ENCODE assay signal across 9 mouse cellular contexts in the genomic region with DNA sequence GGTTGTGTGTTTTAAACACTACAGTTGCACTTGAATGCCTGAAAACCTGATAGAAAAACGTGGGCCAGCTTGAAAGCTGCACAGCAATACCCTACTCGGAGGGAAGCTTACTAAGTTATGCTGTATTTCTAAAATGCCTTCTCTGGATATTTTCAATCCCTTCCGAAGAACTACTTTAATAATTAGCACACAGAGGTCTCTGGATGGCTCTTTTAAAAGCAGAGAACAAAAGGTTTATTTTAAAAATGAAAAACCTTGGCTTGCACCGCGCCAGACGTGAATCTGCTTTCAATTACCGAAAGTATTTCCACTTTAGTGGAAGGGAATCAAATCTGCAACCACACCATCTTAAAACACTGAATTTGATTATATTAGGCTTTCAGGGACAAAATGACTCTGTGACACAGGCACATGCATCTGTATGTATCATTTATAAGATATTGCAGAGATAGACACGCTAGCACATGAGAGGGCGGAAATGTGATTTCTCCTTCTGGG.
DNase-seq lines count a peak whose midpoint lies in the region; ATAC-seq and TF ChIP-seq lines count a peak whose summit lies in the region.
"Had no signal": no experiment of that assay in that cellular context is flagged by ENCODE, and none has a peak within 500 bp of the region (broad histone marks: within the 10 kb centered on the region; RNA-seq: fewer than 3 reads in every experiment).

No protein-coding gene starts in this region.

- 10% methylated on average over 9 of the region's 9 CpGs for WGBS in heart, adult 2 months
- WGBS in hindbrain, embryonic 13.5 days: 0% methylated on average over 9 of the region's 9 CpGs
- WGBS in midbrain, embryonic 12.5 days: under 1% methylated on average over 9 of the region's 9 CpGs

- intact Hi-C loops in heart, adult 2 months (cut with DNase I): loop anchor here (10.0 kb wide), 1 partner anchor 131 kb away; no protein-coding TSS in a partner anchor
- intact Hi-C loops in gastrocnemius, postnatal 36 days (cut with DNase I): loop anchor here (10.0 kb wide), 2 partner anchors 131 to 481 kb away; no protein-coding TSS in a partner anchor

- H3K79me2 ChIP-seq in heart, adult 2 months (replicated peaks; ENCODE audit: control insufficient read depth, insufficient read depth, low read length): no peaks in the 10 kb centered on the region

- TF ChIP-seq POLR2A in heart, adult 2 months (IDR thresholded peaks at IDR 0.05; ENCODE audit: insufficient read depth, low read depth, low read length): no peak

- no peaks in the 10 kb centered on the region for H3K4me1 ChIP-seq in heart, adult 2 months (ENCODE audit: control insufficient read depth, insufficient read depth, low read length)
- peaks cover 26% of the 10 kb centered on the region for H3K4me1 ChIP-seq in hindbrain, embryonic 13.5 days (replicated peaks)
- H3K4me1 ChIP-seq in midbrain, embryonic 12.5 days: peaks cover 6% of the 10 kb centered on the region

- H3K4me2 ChIP-seq in hindbrain, embryonic 13.5 days: peak overlapping the region; percentile 82
- H3K4me2 ChIP-seq in midbrain, embryonic 12.5 days (replicated peaks): peak overlapping the region; percentile 82

- no peak for TF ChIP-seq EP300 in heart, adult 2 months (IDR thresholded peaks at IDR 0.05; ENCODE audit: insufficient read depth, low read depth, low read length)

- no peak overlapping the region for H3K27ac ChIP-seq in heart, adult 2 months
- H3K27ac ChIP-seq in hindbrain, embryonic 13.5 days: peak overlapping the region; percentile 55
- 0 out of 2 replicates have a peak overlapping the region, but pooled peaks have one; percentile 16 for H3K27ac ChIP-seq in midbrain, embryonic 12.5 days (replicated peaks)

- no peaks in the 10 kb centered on the region for H3K9me3 ChIP-seq in hindbrain, embryonic 13.5 days
- no peaks in the 10 kb centered on the region for H3K9me3 ChIP-seq in midbrain, embryonic 12.5 days

- TF ChIP-seq CTCF in heart, adult 2 months (IDR thresholded peaks at IDR 0.05): no peak

- ATAC-seq in hindbrain, embryonic 13.5 days (ENCODE audit: low FRiP score): no peak
- ATAC-seq in midbrain, embryonic 12.5 days (ENCODE audit: low FRiP score, low read depth): no peak
- no peak for ATAC-seq in CD4-positive, CD25-positive, alpha-beta regulatory T cell, adult 4 months

- H3K27me3 ChIP-seq in heart, adult 2 months (ENCODE audit: control insufficient read depth, insufficient read depth, low read length): peaks cover 10% of the 10 kb centered on the region
- no peaks in the 10 kb centered on the region for H3K27me3 ChIP-seq in hindbrain, embryonic 13.5 days
- H3K27me3 ChIP-seq in midbrain, embryonic 12.5 days: no peaks in the 10 kb centered on the region

- no peak for DNase-seq in heart, adult 2 months
- DNase-seq in heart, adult 8-10 months (ENCODE audit: low spot score): no peak
- DNase-seq in embryo, embryonic 10.5 days (ENCODE audit: low spot score): peak; percentile 75
- no peak for DNase-seq in adipocyte (ENCODE audit: low spot score)
- no peak for DNase-seq in gastrocnemius, postnatal 36 days
- DNase-seq: lung, postnatal 4 days had no signal

- H3K9ac ChIP-seq in heart, adult 2 months (ENCODE audit: low read depth, low read length): no peak overlapping the region
- H3K9ac ChIP-seq in hindbrain, embryonic 13.5 days: peak overlapping the region; percentile 87
- peak overlapping the region; percentile 80; the same call in 1 of the 2 replicates for H3K9ac ChIP-seq in midbrain, embryonic 12.5 days (replicated peaks)

- H3K4me3 ChIP-seq in heart, adult 2 months: peak overlapping the region; percentile 36; the same call in 1 of the 2 replicates
- peak overlapping the region; percentile 78 for H3K4me3 ChIP-seq in hindbrain, embryonic 13.5 days
- peak overlapping the region; percentile 82 for H3K4me3 ChIP-seq in midbrain, embryonic 12.5 days

- no peaks in the 10 kb centered on the region for H3K36me3 ChIP-seq in heart, adult 2 months (ENCODE audit: control insufficient read depth, insufficient read depth, low read length)
- H3K36me3 ChIP-seq in hindbrain, embryonic 13.5 days: no peaks in the 10 kb centered on the region
- H3K36me3 ChIP-seq in midbrain, embryonic 12.5 days: no peaks in the 10 kb centered on the region
